Mouse (Mus musculus) thymus, postnatal 0 days (tissue): ENCODE results near the gene Mill2. TPM values are rescaled to one million over a fixed set of nuclear protein-coding genes. Genes with fewer than 3 reads are reported as not detected.
"Not testable (repeated sequence)": the region's sequence is repeated elsewhere in the genome, so short reads cannot be mapped to it uniquely, and the experiment has no call there.

Source experiments
- DNase-seq: peaks from one replicate; pipeline ENCODE4 v3.0.0-alpha.2; 2015; ENCODE audit warnings: low spot score
- polyA plus RNA-seq: library from polyadenylated mRNA; unstranded; fragments of >200 nt; fragmentation: Nextera tagmentation; extraction: Ambion mirVana; gene quantifications from 2 replicates; pipeline ENCODE4 v1.2.1, GENCODE M21; 2015

Mill2 gene
- 0.26 and 0.44 TPM in 2 replicates for polyA plus RNA-seq

GRCm38 (mm10) chr7:18839865-18840264 lies at the start of gene Mill2:
Gene Mill2 (plus strand): TSS chr7:18839966.
- no peak for DNase-seq

GRCm38 (mm10) chr7:18790671-18791070 lies 49.1 kb upstream of the Mill2 start:
- not testable (repeated sequence) for DNase-seq

- DNase-seq = no peak
These were observed 41.3 kb upstream of the Mill2 start, which contains the start of gene Psg19 for GRCm38 (mm10) chr7:18798420-18798819. Gene Psg19 (minus strand): TSS chr7:18798520.

DNA sequence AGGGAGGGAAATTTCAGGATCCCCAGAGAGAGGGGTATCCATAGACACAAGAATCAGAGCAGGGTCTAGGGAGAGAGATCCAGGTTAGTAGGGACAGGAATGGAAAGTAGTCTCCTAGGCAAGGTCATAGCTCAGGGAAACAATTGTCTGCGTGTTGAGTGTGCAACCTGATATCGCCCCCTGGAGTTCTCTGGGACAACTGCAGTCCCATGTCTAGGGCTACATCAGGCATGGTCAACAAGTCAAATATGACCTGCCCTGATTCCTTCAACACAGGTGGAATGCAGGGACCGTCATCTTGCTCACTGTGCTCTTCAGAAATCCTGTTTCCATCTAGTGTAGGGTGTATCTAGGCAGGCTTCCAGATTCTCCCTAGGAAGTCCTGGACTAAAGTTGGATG lies 40.6 kb upstream of the Mill2 start:
- no peak for DNase-seq

DNA sequence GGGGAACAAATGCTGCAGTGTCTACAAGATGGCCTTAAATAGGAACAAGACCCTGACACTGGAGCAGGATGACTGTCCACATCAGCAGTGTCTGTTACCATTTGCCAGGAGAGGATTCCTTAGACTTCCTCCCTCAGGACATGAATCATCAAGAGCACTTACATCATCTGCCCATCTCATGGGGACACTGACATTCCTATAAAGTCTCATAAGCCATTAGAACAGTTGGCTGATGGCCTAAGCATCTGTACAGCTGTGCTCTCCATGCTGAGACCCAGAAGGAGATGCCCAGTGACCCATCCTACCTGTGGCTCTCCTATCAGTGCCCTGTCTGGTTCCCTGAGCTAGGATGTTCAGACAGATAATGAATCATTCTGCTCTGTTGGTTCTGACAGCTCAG lies 36.2 kb upstream of the Mill2 start:
- DNase-seq = no peak

- no peak for DNase-seq
These were observed 21.5 kb upstream of the Mill2 start for GRCm38 (mm10) chr7:18818301-18818700.

- no peak for DNase-seq
These were observed 18.3 kb upstream of the Mill2 start, which contains the start of gene Psg17 for GRCm38 (mm10) chr7:18821507-18821906. Gene Psg17 (minus strand): TSS chr7:18821607.

GRCm38 (mm10) chr7:18827792-18828546 lies 11.8 kb upstream of the Mill2 start:
- DNase-seq = no peak

GRCm38 (mm10) chr7:18828592-18828991 lies 11.2 kb upstream of the Mill2 start:
- DNase-seq = peak; percentile 15

DNA sequence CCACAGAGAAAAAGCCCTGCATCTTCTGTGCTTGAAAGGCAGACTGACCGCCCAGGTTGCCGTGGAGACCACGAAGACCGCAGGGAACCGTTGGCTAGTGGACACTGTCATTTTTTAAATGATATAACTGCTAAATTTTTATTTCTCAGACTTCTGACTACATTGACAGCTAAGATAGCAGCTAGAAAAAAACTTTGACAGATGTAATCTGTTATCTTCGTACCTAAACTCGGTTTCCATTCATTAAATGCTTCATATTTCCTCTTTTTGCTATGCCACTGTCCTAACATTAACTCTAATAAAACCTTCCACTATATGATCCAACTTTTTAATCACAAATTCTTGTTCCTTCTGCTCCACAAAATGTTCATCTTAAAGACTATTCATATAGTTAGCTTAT lies 10.2 kb upstream of the Mill2 start:
- no peak for DNase-seq

GRCm38 (mm10) chr7:18832298-18832697 lies 7.5 kb upstream of the Mill2 start:
- no peak for DNase-seq

- peak; percentile 65 for DNase-seq
These were observed 814 bp downstream of the Mill2 start for GRCm38 (mm10) chr7:18840386-18841173.

DNA sequence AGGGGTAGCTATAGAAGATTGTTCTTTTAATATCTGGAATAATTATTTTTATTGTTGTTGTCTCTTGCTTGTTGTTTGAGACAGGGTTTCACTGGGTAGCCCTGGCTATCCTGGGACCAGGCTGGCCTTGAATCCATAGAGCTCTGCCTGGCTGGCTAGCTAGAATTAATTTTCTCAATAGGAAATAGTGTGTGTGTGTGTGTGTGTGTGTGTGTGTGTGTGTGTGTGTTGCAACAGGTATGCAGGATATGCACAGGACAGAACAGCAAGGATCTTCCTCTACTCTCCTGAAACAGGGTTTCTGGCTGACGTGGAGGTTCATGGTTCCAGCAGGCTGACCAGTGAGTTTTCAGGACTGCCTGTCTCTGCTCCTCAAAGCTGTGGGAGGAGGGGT lies 1.4 kb downstream of the Mill2 start:
- DNase-seq = no peak

DNA sequence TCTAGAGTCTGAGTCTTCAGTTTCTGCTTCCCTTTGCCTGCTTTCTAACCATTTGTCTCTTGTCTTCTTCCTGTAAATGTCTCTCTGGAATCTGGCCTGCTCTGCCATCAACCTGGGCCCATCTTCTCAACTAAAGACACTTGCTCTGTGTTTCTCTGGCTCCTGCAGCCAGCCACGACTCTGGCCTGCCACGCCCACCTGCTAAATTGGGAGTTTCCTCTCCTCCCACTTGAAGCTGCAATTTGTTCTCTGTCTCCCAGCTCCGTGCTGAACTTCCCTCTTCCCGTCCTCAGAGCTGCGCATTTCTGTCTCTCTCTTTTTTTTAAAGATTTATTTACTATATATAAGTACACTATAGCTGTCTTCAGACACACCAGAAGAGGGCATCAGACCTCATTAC lies 5.0 kb downstream of the Mill2 start:
- no peak for DNase-seq

DNA sequence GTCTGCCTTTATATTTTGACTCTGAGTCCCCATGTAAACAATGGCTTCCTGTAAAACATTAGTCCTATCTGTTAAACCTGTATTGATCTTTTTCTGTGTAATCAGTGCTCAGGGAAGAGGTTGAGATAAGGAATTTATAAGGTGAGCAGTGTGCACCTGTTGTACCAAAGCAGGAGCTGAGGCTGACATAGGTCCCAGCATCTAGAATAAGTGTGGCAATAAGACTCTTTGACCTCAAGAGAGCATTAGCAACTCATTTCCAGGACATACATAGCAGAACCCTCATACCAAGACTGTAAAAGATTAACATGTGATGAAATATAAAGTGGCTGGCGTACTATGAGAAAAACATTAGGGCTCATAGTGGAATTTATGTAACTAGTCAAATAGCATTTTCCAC lies 8.6 kb downstream of the Mill2 start:
- no peak for DNase-seq

GRCm38 (mm10) chr7:18858310-18858916 lies 18.6 kb downstream of the Mill2 start:
- DNase-seq = no peak

DNA sequence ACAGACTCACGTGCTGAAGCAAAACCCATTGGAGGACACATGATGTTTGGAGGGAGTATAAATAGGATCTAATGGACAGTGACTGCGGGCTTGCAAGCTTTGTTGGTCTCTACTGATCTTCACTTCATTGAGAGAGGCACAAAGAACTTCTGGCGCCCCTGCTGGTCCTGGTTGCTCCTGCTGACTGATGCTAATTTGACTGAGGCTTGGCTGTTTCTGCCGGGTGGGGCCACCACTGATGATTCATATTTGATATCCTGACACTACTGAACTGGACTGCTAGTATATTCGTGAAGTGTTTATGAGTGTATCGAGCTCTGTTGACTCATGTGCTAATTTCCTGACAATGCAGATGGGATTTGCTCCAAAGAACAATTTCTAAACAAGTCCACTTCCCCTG lies 23.0 kb downstream of the Mill2 start:
- DNase-seq = no peak

- no peak for DNase-seq
These were observed 28.7 kb downstream of the Mill2 start for GRCm38 (mm10) chr7:18868491-18868890.

GRCm38 (mm10) chr7:18871031-18871430 lies 31.3 kb downstream of the Mill2 start, which contains the start of gene Pglyrp1:
Gene Pglyrp1 (plus strand): TSS chr7:18871331.
- not testable (repeated sequence) for DNase-seq

DNA sequence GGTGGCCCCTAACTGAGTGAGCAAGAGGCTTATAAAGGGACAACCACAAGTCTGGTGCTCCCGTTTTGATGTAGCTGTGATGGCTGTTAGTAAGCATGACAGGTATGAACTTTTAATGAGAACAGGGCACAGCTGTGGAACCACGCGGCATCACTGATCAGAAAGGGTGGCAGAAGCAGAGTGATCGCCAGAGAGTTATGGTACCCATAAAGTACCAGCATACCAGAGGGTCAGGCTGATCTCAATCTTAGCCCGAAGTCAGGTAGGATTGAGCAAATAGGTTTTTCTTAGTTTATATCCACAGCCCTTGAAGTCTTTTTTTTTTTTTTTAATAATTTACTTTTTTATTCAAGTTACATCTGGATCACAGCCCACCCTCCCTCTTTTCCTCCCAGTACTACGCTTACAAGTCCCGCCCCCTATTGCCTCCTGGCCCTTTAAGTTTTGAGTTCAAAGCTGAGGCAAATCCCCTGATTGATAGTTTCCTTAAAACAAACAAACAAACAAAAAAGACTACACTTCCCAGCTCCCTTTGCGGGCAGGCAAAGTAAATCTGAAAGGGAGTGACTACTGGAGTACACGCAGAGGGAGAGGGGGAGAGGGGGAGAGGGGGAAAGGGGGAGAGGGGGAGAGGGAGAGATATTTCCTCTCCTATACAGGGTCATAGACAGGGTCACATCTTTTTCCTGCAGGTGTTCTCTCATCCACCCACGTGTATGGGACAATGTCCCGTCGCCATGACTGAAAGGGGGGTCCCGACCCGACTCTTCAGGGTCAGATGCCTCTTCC lies 32.4 kb downstream of the Mill2 start:
- DNase-seq = no peak

DNA sequence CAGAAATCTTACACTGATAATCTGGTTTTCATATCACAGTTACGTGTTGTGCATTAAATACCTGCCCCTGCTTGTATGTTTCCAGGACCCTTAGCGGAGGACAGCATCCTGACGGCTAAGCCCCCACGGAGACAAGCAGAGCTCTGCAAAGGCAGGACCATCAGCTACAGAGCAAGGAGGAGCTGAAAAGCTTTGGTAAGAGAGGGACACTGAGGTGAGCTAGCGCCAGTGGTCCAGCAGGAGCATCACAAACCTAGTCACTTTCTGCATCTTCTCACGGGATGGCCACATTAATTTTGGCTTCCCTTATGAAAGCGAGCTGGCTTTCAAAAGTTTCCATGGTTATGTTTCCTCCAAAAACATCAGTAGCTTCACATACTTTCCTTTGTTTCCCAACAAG lies 33.0 kb downstream of the Mill2 start:
- DNase-seq = no peak
